Mouse (Mus musculus): Measurements from ENCODE around the gene Cldn4.

DNA sequence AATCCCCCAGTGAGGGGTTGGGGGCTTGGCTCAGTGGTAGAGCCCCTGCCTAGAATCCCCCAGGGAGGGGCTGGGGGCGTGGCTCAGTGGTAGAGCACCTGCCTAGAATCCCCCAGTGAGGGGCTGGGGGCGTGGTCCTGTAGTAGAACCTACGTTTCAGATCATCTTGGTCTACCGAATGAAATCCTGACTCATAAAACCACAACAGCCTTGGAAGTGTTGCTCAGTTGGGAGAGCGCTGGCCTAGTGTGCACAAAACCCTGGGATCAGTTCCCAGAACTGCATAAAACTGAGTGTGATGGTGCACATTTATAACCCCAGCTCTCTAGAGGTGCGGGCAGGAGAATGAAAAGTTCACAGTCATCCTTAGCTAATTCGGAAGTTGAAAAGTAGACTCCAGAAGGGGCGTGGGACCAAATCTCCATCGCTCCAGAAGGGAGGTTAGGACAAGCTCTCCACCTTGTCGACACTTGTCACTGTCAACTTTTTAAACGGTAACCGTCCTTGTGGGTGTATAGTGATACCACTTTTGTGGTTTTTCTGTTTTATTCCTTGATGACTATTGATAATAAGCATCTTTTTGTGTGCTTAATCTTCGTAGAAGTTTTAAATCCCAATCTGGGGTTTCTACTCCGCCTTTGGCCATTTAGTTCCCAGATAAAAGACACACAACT is 30.0 kb upstream of the Cldn4 start:
- TF ChIP-seq TAL1 (IDR thresholded peaks at IDR 0.05; ENCODE audit: low read length) (no peak), GATA1 (IDR thresholded peaks at IDR 0.05; ENCODE audit: low read length) (no peak)

Measured in erythroblast, embryonic 14.5 days (primary cell).